Mouse (Mus musculus): ENCODE results near the gene Srsf1.
"Not testable (repeated sequence)": the region's sequence is repeated elsewhere in the genome, so short reads cannot be mapped to it uniquely, and the experiment has no call there.

The Srsf1 gene

GRCm38 (mm10) chr11:88044314-88044713 is 2.9 kb upstream of the Srsf1 start:
- no peak for DNase-seq

DNA sequence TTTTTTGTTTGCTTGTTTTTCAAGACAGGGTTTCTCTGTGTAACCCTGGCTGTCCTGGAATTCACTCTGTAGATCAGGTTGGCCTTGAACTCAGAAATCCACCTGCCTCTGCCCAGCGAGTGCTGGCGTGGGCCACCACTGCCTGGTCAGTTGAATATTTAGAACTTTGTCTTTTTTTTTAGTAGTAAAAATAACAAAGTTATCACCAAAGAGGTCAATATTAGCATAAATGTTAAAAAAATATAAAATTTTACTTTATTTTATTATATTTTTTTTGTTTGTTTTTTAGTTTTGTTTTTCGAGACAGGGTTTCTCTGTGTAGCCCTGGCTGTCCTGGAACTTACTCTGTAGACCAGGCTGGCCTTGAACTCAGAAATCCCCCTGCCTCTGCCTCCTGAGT is 2.0 kb upstream of the Srsf1 start:
- DNase-seq, result not testable (repeated sequence)

DNA sequence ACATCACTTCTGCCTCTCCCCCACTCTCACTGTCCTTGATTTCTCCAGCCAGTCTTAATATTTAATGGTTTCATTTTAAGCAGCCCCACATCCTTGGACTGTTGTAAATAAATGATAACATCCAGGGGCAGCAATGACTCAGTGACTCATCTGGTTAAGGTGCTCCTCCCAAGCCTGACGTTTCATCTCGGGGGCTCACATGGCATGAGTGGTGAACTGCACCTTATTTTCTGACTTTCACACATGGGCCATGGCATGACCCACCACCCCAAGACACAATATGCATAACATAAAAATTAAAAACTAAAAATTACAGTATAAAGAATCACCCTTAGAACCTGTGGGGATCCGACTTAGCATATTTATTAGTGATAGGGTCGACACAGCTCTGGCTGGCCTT is 1.3 kb upstream of the Srsf1 start:
- no peak for DNase-seq

DNA sequence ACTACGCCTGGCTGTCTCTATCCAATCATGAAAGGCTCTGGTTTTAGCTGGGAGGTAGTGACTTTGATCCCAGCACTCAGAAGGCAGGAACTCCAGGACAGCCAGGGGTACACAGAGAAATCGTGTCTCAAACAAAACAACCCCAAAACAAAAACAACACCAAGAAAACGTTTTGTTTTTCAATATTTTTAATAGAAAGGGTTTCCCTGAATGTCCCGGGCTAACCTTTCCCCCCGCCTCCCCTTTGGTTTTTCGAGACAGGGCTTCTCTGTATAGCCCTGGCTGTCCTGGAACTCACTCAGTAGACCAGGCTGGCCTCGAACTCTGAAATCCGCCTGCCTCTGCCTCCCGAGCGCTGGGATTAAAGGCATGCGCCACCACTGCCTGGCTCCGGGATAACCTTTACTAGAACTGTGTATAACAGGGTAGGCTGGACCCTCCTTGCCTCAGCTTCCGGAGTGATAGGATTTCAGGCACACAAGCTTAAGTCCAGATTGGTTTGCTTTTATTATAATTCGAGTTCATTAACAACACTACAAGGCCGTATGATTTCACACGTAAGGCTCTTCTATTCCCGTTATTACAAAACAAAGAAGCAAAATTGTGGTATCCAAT is 743 bp upstream of the Srsf1 start:
- no peak for DNase-seq

DNA sequence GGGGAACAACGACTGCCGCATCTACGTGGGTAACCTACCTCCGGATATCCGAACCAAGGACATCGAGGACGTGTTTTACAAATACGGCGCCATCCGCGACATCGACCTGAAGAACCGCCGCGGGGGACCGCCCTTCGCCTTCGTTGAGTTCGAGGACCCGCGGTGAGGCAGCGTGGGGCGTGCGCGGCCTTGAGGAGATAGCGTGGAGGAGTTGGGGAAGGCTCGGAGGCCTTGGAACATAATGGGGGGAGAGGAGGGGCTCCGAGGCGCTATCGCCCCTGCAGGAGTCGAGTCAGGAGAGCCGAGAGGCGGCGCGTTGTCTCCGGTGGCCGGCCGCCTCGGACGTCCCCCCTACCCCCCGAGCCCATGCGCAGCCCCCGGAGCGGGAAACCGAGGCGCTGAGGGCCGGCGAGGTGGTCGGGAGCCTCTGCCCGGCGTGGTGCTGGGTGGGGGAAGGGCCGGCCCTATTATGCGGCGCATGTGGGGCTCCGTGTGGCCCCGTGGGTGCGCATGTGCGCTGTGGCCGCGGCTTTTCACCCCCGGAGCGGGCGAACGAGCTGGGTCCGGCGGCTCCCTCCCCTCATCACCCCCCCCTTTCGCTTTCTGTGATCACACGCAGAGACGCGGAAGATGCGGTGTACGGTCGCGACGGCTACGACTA is 828 bp downstream of the Srsf1 start:
- DNase-seq, result peak; percentile 73 to 88

GRCm38 (mm10) chr11:88048961-88049670 is 1.9 kb downstream of the Srsf1 start:
- DNase-seq, result peak in 1 of 2 experiments; percentile 5

DNA sequence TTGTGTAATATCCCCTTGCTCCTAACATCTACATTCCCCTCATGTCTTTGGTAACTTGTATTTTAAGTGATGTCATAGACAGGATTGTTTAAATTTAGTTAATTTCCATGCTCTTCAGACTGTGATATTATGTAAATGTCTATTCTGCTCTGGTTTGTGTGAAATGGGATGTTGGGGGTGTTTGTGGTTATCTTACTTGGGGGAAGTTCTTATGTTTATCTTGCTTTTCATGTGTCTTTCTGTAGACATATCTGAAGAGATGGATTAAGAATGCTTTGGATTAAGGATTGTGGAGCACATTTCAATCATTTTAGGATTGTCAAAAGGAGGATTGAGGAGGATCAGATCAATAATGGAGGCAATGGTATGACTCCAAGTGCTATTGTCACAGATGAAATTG is 2.6 kb downstream of the Srsf1 start:
- DNase-seq, result no peak

GRCm38 (mm10) chr11:88052638-88053037 is 5.5 kb downstream of the Srsf1 start:
- DNase-seq, result no peak

DNA sequence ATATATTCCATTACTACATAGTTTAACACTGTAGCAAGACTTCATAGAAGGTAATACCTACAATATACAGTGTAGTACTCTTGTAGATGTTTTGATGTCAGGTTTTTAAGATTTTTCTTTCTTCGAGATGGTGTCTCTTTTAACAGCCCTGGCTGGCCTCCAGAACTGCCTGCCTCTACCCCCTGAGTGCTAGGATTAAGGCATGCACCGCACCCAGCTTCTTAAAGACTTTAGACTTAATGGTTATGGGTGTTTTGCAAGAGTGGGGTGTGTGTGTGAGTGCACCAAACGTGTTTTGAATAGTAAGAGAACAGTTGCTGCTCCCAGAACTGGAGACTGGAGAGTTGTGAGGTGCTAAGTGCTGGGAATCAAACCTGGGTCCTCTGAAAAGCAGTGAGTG is 6.6 kb downstream of the Srsf1 start:
- no peak for DNase-seq

- peak in 1 of 2 experiments; percentile 68 for DNase-seq
These were observed 7.4 kb downstream of the Srsf1 start for GRCm38 (mm10) chr11:88054589-88054988.

GRCm38 (mm10) chr11:88055777-88056176 is 8.6 kb downstream of the Srsf1 start:
- no peak for DNase-seq

DNA sequence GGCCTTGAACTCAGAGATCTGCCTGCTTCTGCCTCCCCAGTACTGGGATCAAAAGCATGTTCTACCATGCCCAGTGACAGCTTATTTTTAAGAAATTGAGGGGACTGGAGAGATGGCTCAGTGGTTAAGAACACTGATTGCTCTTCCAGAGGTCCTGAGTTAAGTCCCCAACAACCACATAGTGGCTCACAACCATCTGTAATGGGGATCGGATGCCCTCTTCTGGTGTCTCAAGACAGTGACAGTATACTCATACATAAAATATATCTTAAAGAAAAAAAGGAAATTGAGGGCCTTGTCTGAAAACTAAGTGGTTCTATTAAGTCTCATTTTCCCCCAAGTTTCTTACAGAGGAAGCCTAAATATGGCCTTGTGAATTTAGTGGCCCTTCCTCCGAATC is 10.6 kb downstream of the Srsf1 start:
- no peak for DNase-seq

- DNase-seq, result peak; percentile 67 to 84
These were observed 12.0 kb downstream of the Srsf1 start for GRCm38 (mm10) chr11:88059141-88059540.

DNA sequence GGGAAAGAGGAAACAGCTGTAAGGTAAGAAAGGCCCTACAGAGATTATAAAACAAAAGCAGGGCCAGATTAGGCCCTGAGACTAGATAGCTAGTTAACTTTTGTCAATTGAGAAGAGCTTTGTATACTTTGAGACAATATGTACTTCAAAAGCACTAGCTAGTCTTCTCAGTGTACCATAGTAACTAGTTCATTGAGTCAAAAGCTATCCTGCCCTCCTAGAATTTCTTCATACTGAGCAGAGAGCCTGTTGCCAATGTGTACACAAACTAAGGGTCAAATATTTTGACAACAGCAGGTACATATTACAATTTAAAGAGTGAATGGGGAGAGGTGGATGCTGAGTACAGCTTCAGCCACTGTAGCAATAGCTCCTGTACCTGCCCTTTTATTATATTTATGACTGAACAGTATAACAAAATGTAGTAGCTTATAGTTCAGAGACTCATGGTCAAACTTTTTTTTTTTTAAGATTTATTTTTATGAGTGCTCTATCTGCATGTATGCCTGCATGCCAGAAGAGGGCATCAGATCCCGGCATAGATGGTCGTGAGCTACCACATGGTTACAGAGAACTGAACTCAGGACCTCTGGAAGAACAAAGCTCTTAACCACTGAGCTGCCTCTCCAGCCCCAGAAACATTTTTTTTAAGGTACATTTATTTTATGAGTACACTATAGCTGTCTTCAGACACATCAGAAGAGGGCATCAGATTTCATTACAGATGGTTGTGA is 14.9 kb downstream of the Srsf1 start:
- peak in 1 of 2 experiments; percentile 24 for DNase-seq

DNA sequence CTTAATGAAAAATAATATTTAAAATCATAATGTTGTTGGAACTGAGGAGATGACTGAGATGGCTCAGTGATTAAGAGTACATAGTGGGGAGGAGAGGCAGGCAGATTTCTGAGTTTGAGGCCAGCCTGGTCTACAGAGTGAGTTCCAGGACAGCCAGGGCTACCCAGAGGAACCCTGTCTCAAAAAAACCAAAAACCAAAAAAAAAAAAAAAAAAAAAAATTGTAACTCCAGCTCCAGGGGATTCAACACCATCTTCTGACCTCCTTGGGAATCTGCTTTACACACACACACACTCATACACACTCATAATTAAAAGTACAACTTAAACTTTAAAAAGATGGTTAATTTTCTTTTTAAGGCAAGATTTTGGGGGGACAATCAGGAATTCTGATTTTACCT is 18.6 kb downstream of the Srsf1 start:
- DNase-seq, result no peak

GRCm38 (mm10) chr11:88067191-88067585 is 20.0 kb downstream of the Srsf1 start:
- DNase-seq, result peak in 1 of 2 experiments; percentile 42

DNA sequence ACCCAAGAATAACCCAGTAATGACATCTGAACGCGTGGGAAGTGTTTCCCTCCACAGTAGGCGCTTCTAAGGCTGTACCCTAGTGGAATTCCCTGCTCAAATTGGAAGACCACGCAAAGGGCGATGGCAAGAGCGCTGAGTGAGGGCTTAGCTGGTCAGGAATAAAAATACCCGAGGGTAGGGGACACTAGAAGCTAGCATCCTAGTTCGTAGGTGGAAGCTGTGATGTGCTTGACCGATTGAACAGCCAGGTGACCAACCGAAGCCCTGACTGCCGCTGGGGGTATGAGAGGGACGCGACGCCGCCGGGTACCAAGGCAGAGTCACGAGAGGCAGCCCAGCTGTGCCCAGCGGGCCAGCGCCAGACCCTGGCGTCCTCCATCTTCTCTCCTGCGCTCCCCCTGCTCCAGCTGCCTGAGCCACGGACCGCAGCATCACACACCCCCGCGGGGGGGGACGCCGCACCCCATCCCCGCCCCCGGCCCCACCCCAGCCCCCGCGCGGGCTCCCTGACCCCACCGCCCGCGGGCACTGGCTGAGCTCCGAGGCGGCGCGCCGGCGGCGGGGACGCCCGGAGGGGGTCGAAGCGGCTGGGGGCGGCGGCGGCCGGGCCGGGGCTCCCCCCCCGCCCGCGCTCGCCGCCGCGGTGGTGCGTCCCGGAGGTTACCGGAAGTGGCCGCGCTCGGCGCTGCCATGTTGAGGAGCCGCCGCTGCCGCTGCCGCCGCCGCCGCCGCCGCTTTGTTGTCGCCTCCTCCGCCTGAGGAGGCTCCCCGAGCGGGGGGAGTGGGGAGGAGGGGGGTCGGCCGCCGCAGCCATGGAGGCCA is 20.6 kb downstream of the Srsf1 start, which contains the start of gene Vezf1:
Gene Vezf1 (plus strand): TSS at position 694 of the 825 bp plus-strand sequence.
- DNase-seq, result peak; percentile 80 to 91

DNA sequence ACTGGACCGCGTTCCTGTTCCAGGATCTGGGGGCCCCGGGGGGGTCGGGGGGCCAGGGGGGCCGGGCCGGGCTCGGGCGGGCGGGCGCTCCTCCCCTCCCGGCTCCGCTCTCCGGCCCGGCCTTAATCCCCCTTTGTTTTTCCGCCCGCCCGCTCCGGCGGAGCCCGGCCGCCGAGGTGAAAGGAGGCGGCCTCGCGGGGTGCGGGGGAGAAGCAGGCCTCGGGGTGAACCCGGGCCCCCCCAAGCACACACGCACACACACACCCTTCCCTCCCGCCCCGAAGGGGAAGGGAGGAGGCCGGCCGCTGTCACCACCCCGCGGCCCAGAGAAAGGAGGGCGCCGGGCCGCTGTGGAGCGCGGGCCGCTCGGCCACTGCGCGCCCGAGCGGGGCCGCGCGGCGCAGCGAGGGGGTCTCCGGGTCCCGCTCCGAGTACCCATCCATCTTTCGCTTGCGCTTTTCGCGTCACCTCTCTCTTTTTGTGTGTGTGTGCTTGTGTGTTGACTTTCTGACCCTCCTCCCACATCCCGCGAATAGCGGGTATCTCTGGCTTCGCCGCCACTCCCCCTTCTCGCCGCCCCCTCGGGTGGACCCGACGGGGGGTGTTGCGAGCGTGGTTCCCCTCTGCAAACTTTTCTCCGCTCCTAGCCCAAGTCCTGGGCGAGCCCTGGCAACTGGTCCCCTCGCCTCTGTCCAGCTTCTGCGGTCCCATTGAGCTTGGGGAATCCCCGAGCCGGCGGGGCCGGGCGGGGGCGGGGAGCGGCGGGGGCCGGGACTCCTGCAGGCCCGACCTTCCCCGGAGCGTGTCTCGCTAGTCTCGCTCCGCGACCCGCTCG is 21.5 kb downstream of the Srsf1 start:
- DNase-seq, result peak; percentile 68 to 86

- no peak for DNase-seq
These were observed 22.0 kb downstream of the Srsf1 start for GRCm38 (mm10) chr11:88069246-88069570.

- DNase-seq, result no peak
These were observed 23.2 kb downstream of the Srsf1 start for GRCm38 (mm10) chr11:88070392-88070791.

DNA sequence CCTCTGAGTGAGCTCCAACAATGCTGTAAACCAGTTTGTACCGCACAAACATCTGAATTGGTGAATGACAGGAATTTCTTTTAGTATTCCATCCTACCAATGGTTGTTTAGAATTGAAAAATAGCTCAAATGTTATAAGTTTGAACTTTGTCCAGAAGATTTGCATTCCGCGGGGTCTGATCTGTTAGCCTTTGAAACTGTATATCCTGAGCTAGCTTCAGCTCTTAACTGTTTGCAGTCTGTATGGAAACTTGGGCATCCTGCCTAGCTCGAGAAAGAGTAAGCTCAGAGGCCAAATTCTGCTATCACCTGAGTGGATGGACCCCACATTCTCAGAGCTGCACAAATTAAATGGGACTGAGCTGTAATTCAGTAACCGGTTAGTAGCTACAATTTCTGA is 23.9 kb downstream of the Srsf1 start:
- DNase-seq, result no peak

Measured in kidney, postnatal 25 days (tissue).